Mouse (Mus musculus): ENCODE measurements around the gene Stk11ip. TPM values are rescaled to one million over a fixed set of nuclear protein-coding genes. Genes with fewer than 3 reads are reported as not detected.
A peak's percentile ranks its signal among the peaks of the same experiment; 100 is the strongest.

The Stk11ip gene
- polyA plus RNA-seq, 1 experiment from 2014 or later, result 9.1 TPM

- H3K9me3 ChIP-seq (replicated peaks; ENCODE audit: control insufficient read depth, low read length), result no peaks in the 10 kb centered on the region
- whole genome bisulfite sequencing (ENCODE audit: insufficient replicate concordance), result 65% methylated on average over 5 of the region's 5 CpGs
- H3K9ac ChIP-seq (ENCODE audit: low read depth, low read length), result no peak overlapping the region
- H3K4me2 ChIP-seq, result no peak overlapping the region
- H3K36me3 ChIP-seq (ENCODE audit: control insufficient read depth, insufficient read depth, low read length), result no peaks in the 10 kb centered on the region; the same call in 1 of the 2 replicates
- H3K27ac ChIP-seq (ENCODE audit: low read depth, low read length), result peak overlapping the region; percentile 10
- no peak for ATAC-seq (replicated peaks; ENCODE audit: insufficient number of reproducible peaks, low FRiP score, low TSS enrichment)
- H3K4me1 ChIP-seq (ENCODE audit: control insufficient read depth, insufficient read depth, low read length), result peaks cover 27% of the 10 kb centered on the region
- H3K27me3 ChIP-seq (ENCODE audit: control insufficient read depth, insufficient read depth, low read length), result no peaks in the 10 kb centered on the region
- no peak overlapping the region for H3K4me3 ChIP-seq (ENCODE audit: low read depth, low read length)
Measured at GRCm38 (mm10) chr1:75519576-75519975, 1.8 kb upstream of the Stk11ip start.

- ATAC-seq (replicated peaks; ENCODE audit: insufficient number of reproducible peaks, low FRiP score, low TSS enrichment), result no peak
- no peak overlapping the region for H3K9ac ChIP-seq (ENCODE audit: low read depth, low read length)
Measured at GRCm38 (mm10) chr1:75524679-75525078, 3.4 kb downstream of the Stk11ip start.

GRCm38 (mm10) chr1:75530546-75530945, 9.2 kb downstream of the Stk11ip start:
- Histone ChIP-seq H3K4me3 (ENCODE audit: low read depth, low read length) (no peak overlapping the region), H3K4me2 (no peak overlapping the region), H3K27ac (ENCODE audit: low read depth, low read length) (no peak overlapping the region), H3K9ac (ENCODE audit: low read depth, low read length) (no peak overlapping the region), H3K27me3 (ENCODE audit: control insufficient read depth, insufficient read depth, low read length) (no peaks in the 10 kb centered on the region), H3K36me3 (ENCODE audit: control insufficient read depth, insufficient read depth, low read length) (peaks cover 6% of the 10 kb centered on the region; the same call in 1 of the 2 replicates), H3K9me3 (replicated peaks; ENCODE audit: control insufficient read depth, low read length) (no peaks in the 10 kb centered on the region), H3K4me1 (ENCODE audit: control insufficient read depth, insufficient read depth, low read length) (no peaks in the 10 kb centered on the region)
- ATAC-seq (replicated peaks; ENCODE audit: insufficient number of reproducible peaks, low FRiP score, low TSS enrichment), result no peak
- WGBS (ENCODE audit: insufficient replicate concordance), result 71% methylated on average over 4 of the region's 4 CpGs

More at GRCm38 (mm10) chr1:75524679-75525078, 3.4 kb downstream of the Stk11ip start:
- H3K9me3 ChIP-seq (replicated peaks; ENCODE audit: control insufficient read depth, low read length), result no peaks in the 10 kb centered on the region
- WGBS (ENCODE audit: insufficient replicate concordance), result 87% methylated on average over 7 of the region's 7 CpGs
- H3K27ac ChIP-seq (ENCODE audit: low read depth, low read length), result no peak overlapping the region
- H3K36me3 ChIP-seq (ENCODE audit: control insufficient read depth, insufficient read depth, low read length), result peaks cover 5% of the 10 kb centered on the region
- H3K4me2 ChIP-seq, result no peak overlapping the region
- no peak overlapping the region for H3K4me3 ChIP-seq (ENCODE audit: low read depth, low read length)
- no peaks in the 10 kb centered on the region for H3K27me3 ChIP-seq (ENCODE audit: control insufficient read depth, insufficient read depth, low read length)
- H3K4me1 ChIP-seq (ENCODE audit: control insufficient read depth, insufficient read depth, low read length), result peaks cover 11% of the 10 kb centered on the region; the same call in 1 of the 2 replicates

- H3K4me2 ChIP-seq, result no peak overlapping the region
- no peaks in the 10 kb centered on the region for H3K9me3 ChIP-seq (replicated peaks; ENCODE audit: control insufficient read depth, low read length)
- H3K4me3 ChIP-seq (ENCODE audit: low read depth, low read length), result no peak overlapping the region
- H3K27ac ChIP-seq (ENCODE audit: low read depth, low read length), result no peak overlapping the region
- H3K9ac ChIP-seq (ENCODE audit: low read depth, low read length), result no peak overlapping the region
- no peaks in the 10 kb centered on the region for H3K4me1 ChIP-seq (ENCODE audit: control insufficient read depth, insufficient read depth, low read length)
- no peaks in the 10 kb centered on the region for H3K27me3 ChIP-seq (ENCODE audit: control insufficient read depth, insufficient read depth, low read length)
- 85% methylated on average over 19 of the region's 19 CpGs for WGBS (ENCODE audit: insufficient replicate concordance)
- no peak for ATAC-seq (replicated peaks; ENCODE audit: insufficient number of reproducible peaks, low FRiP score, low TSS enrichment)
- peaks cover 12% of the 10 kb centered on the region; the same call in 1 of the 2 replicates for H3K36me3 ChIP-seq (ENCODE audit: control insufficient read depth, insufficient read depth, low read length)
Measured at GRCm38 (mm10) chr1:75532280-75533172, 11.2 kb downstream of the Stk11ip start.

DNA sequence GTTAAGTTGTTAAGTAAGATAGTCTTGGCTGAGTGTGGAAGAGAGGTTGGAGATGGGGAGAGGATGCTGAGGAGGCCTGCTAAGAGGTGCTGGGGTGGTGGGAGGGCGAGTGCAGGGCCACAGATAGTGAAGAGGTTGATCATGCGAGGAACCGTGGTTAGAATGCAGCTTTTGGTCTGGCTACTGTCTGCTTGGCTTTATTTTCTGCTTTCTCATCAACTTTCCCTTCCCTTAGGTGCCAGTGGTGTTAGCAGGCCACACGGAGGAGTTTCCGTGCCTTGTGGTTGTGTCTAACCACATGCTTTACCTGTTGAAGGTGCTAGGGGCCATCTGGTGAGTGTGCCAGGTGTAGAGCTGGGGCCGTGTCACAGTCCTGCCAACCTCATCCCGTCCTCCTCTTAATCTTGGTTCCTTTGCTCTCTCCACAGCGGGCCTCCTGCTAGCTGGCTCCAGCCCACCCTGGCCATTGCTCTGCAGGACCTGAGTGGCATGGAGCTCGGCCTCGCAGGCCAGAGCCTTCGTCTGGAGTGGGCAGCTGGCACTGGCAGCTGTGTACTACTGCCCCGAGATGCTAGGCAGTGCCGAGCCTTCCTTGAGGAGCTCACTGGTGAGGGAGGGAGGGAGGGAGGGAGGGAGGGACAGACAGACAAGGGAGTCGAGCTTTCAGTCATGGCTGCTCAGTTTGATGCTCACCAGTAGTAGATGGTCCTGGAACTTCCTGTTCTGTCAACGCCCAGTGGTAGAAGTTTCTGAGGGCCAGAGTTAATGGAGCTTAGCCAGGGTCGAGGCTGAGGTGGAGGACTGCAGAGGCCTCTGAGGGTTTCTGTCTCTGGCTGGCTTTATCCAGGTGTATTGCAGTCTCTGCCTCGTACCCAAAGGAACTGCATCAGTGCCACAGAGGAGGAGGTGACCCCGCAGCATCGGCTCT, 12.3 kb downstream of the Stk11ip start:
- Histone ChIP-seq H3K9ac (ENCODE audit: low read depth, low read length) (no peak overlapping the region), H3K36me3 (ENCODE audit: control insufficient read depth, insufficient read depth, low read length) (peaks cover 12% of the 10 kb centered on the region; the same call in 1 of the 2 replicates), H3K27me3 (ENCODE audit: control insufficient read depth, insufficient read depth, low read length) (no peaks in the 10 kb centered on the region), H3K4me1 (ENCODE audit: control insufficient read depth, insufficient read depth, low read length) (no peaks in the 10 kb centered on the region), H3K27ac (ENCODE audit: low read depth, low read length) (no peak overlapping the region), H3K9me3 (replicated peaks; ENCODE audit: control insufficient read depth, low read length) (no peaks in the 10 kb centered on the region), H3K4me2 (no peak overlapping the region), H3K4me3 (ENCODE audit: low read depth, low read length) (no peak overlapping the region)
- WGBS (ENCODE audit: insufficient replicate concordance), result 82% methylated on average over 19 of the region's 19 CpGs
- no peak for ATAC-seq (replicated peaks; ENCODE audit: insufficient number of reproducible peaks, low FRiP score, low TSS enrichment)

GRCm38 (mm10) chr1:75537587-75537986, 16.3 kb downstream of the Stk11ip start:
- ATAC-seq (replicated peaks; ENCODE audit: insufficient number of reproducible peaks, low FRiP score, low TSS enrichment), result no peak
- Histone ChIP-seq H3K36me3 (ENCODE audit: control insufficient read depth, insufficient read depth, low read length) (peaks cover 9% of the 10 kb centered on the region; the same call in 1 of the 2 replicates), H3K27ac (ENCODE audit: low read depth, low read length) (no peak overlapping the region), H3K9me3 (replicated peaks; ENCODE audit: control insufficient read depth, low read length) (no peaks in the 10 kb centered on the region), H3K4me3 (ENCODE audit: low read depth, low read length) (no peak overlapping the region), H3K27me3 (ENCODE audit: control insufficient read depth, insufficient read depth, low read length) (no peaks in the 10 kb centered on the region), H3K9ac (ENCODE audit: low read depth, low read length) (no peak overlapping the region), H3K4me1 (ENCODE audit: control insufficient read depth, insufficient read depth, low read length) (no peaks in the 10 kb centered on the region), H3K4me2 (no peak overlapping the region)
- WGBS (ENCODE audit: insufficient replicate concordance), result 64% methylated on average over 2 of the region's 2 CpGs

GRCm38 (mm10) chr1:75538597-75539190, 17.4 kb downstream of the Stk11ip start:
- Histone ChIP-seq H3K4me2 (no peak overlapping the region), H3K9ac (ENCODE audit: low read depth, low read length) (no peak overlapping the region), H3K36me3 (ENCODE audit: control insufficient read depth, insufficient read depth, low read length) (peaks cover 6% of the 10 kb centered on the region; the same call in 1 of the 2 replicates), H3K4me3 (ENCODE audit: low read depth, low read length) (no peak overlapping the region), H3K9me3 (replicated peaks; ENCODE audit: control insufficient read depth, low read length) (no peaks in the 10 kb centered on the region), H3K27me3 (ENCODE audit: control insufficient read depth, insufficient read depth, low read length) (no peaks in the 10 kb centered on the region), H3K4me1 (ENCODE audit: control insufficient read depth, insufficient read depth, low read length) (no peaks in the 10 kb centered on the region), H3K27ac (ENCODE audit: low read depth, low read length) (no peak overlapping the region)
- ATAC-seq (replicated peaks; ENCODE audit: insufficient number of reproducible peaks, low FRiP score, low TSS enrichment), result no peak
- 81% methylated on average over 9 of the region's 9 CpGs for WGBS (ENCODE audit: insufficient replicate concordance)

DNA sequence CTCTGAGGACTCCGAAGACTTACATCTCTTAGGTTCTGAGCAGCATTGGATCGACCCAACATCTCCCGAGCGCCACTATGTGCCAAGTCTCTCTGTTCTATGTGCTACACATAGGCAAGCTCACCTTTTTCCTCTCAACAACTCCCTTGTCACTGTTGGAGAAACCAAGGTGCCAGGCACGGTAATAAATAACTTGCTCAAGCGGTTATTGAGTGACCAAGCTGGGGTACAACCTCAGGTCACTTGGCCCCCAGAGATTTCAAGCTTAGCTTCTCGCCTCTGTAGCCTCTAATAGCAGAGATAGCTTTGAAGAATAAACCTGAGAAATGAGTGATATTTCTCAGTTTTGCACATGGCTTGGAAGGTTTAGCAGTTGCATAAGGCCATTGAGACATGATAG, 20.2 kb downstream of the Stk11ip start:
- ATAC-seq (replicated peaks; ENCODE audit: insufficient number of reproducible peaks, low FRiP score, low TSS enrichment), result no peak
- Histone ChIP-seq H3K4me2 (no peak overlapping the region), H3K36me3 (ENCODE audit: control insufficient read depth, insufficient read depth, low read length) (no peaks in the 10 kb centered on the region), H3K4me3 (ENCODE audit: low read depth, low read length) (no peak overlapping the region), H3K4me1 (ENCODE audit: control insufficient read depth, insufficient read depth, low read length) (no peaks in the 10 kb centered on the region), H3K9me3 (replicated peaks; ENCODE audit: control insufficient read depth, low read length) (no peaks in the 10 kb centered on the region), H3K9ac (ENCODE audit: low read depth, low read length) (no peak overlapping the region), H3K27me3 (ENCODE audit: control insufficient read depth, insufficient read depth, low read length) (no peaks in the 10 kb centered on the region), H3K27ac (ENCODE audit: low read depth, low read length) (no peak overlapping the region)
- 84% methylated on average over 7 of the region's 7 CpGs for WGBS (ENCODE audit: insufficient replicate concordance)

Data from heart, embryonic 11.5 days (tissue).